Mouse (Mus musculus): ENCODE data around the gene Gm29776.

GRCm38 (mm10) chr14:54643011-54643410, 55.6 kb downstream of the Gm29776 start:
- no peak for TF ChIP-seq POLR2A (IDR thresholded peaks at IDR 0.05; ENCODE audit: extremely low read depth, insufficient read depth, low read length)
- TF ChIP-seq CTCF (IDR thresholded peaks at IDR 0.05; ENCODE audit: low read depth, low read length) = no peak
